Mouse (Mus musculus): Measurements from ENCODE around the gene H6pd.

H6pd gene

GRCm38 (mm10) chr4:150019741-150020380, 11.0 kb upstream of the H6pd start:
- DNase-seq (ENCODE audit: low read depth, low spot score): no peak

- DNase-seq (ENCODE audit: low read depth, low spot score): no peak
Measured at GRCm38 (mm10) chr4:150015436-150015835, 6.6 kb upstream of the H6pd start.

- DNase-seq (ENCODE audit: low read depth, low spot score): no peak
Measured at GRCm38 (mm10) chr4:150014378-150015091, 5.7 kb upstream of the H6pd start.

- DNase-seq (ENCODE audit: low read depth, low spot score): no peak
Measured at GRCm38 (mm10) chr4:150013805-150014204, 5.0 kb upstream of the H6pd start.

- DNase-seq (ENCODE audit: low read depth, low spot score): no peak
Measured at GRCm38 (mm10) chr4:150013186-150013690, 4.4 kb upstream of the H6pd start.

GRCm38 (mm10) chr4:150012322-150012723, 3.5 kb upstream of the H6pd start:
- no peak for DNase-seq (ENCODE audit: low read depth, low spot score)

GRCm38 (mm10) chr4:150011564-150012321, 2.9 kb upstream of the H6pd start:
- no peak for DNase-seq (ENCODE audit: low read depth, low spot score)

- DNase-seq (ENCODE audit: low read depth, low spot score): no peak
Measured at GRCm38 (mm10) chr4:150010054-150010730, 1.4 kb upstream of the H6pd start.

- DNase-seq (ENCODE audit: low read depth, low spot score): no peak
Measured at GRCm38 (mm10) chr4:150009587-150009930, 736 bp upstream of the H6pd start.

GRCm38 (mm10) chr4:150008325-150008852, 434 bp downstream of the H6pd start:
- peak; percentile 88 for DNase-seq (ENCODE audit: low read depth, low spot score)

- no peak for DNase-seq (ENCODE audit: low read depth, low spot score)
Measured at GRCm38 (mm10) chr4:150007444-150007843, 1.4 kb downstream of the H6pd start.

GRCm38 (mm10) chr4:150006991-150007390, 1.8 kb downstream of the H6pd start:
- no peak for DNase-seq (ENCODE audit: low read depth, low spot score)

- no peak for DNase-seq (ENCODE audit: low read depth, low spot score)
Measured at GRCm38 (mm10) chr4:150006122-150006854, 2.5 kb downstream of the H6pd start.

- no peak for DNase-seq (ENCODE audit: low read depth, low spot score)
Measured at GRCm38 (mm10) chr4:150005231-150005630, 3.6 kb downstream of the H6pd start.

GRCm38 (mm10) chr4:150003641-150004040, 5.2 kb downstream of the H6pd start:
- DNase-seq (ENCODE audit: low read depth, low spot score): no peak

GRCm38 (mm10) chr4:150003021-150003580, 5.7 kb downstream of the H6pd start:
- DNase-seq (ENCODE audit: low read depth, low spot score): no peak

- peak; percentile 69 for DNase-seq (ENCODE audit: low read depth, low spot score)
Measured at GRCm38 (mm10) chr4:150002021-150002528, 6.7 kb downstream of the H6pd start.

GRCm38 (mm10) chr4:150001221-150001860, 7.5 kb downstream of the H6pd start:
- no peak for DNase-seq (ENCODE audit: low read depth, low spot score)

- no peak for DNase-seq (ENCODE audit: low read depth, low spot score)
Measured at GRCm38 (mm10) chr4:149999931-150000555, 8.8 kb downstream of the H6pd start.
